Mouse (Mus musculus): ENCODE data around the gene Gpank1. TPM values are rescaled to one million over a fixed set of nuclear protein-coding genes. Genes with fewer than 3 reads are reported as not detected.

Gene Gpank1
- polyA plus RNA-seq, 1 experiment from 2014 or later, result 28.9 TPM

- H3K9me3 ChIP-seq (ENCODE audit: control insufficient read depth, low read length), result no peaks in the 10 kb centered on the region
- peak overlapping the region; percentile 79 for H3K4me2 ChIP-seq (ENCODE audit: low read depth)
- no peak for ATAC-seq (ENCODE audit: insufficient read depth, low FRiP score, low TSS enrichment)
- WGBS, result 0% methylated on average over 15 of the region's 28 CpGs
- H3K27ac ChIP-seq (ENCODE audit: low read depth, low read length), result peak overlapping the region; percentile 92
- peaks cover 16% of the 10 kb centered on the region for H3K4me1 ChIP-seq (ENCODE audit: control insufficient read depth, insufficient read depth, low read length)
- no peaks in the 10 kb centered on the region for H3K27me3 ChIP-seq (ENCODE audit: control insufficient read depth, insufficient read depth, low read length)
- H3K4me3 ChIP-seq (ENCODE audit: low read depth, low read length), result peak overlapping the region; percentile 86
- peaks cover 25% of the 10 kb centered on the region for H3K36me3 ChIP-seq (ENCODE audit: control insufficient read depth, insufficient read depth, low read length)
- H3K9ac ChIP-seq (ENCODE audit: low read length), result peak overlapping the region; percentile 99
- no peak for DNase-seq (ENCODE audit: low spot score)
Measured at GRCm38 (mm10) chr17:35164218-35164567, 42.9 kb downstream of the Gpank1 start.

- peak within 1 kb of the TSS; percentile 99 for H3K9ac ChIP-seq (ENCODE audit: low read length)
- peak; percentile 94 for ATAC-seq (ENCODE audit: insufficient read depth, low FRiP score, low TSS enrichment)
Measured at GRCm38 (mm10) chr17:35164568-35165450, 43.6 kb downstream of the Gpank1 start, which contains the start of gene Prrc2a. Gene Prrc2a, minus strand, starts transcription at chr17:35164897.

GRCm38 (mm10) chr17:35165451-35166155 lies 44.3 kb downstream of the Gpank1 start:
- peak overlapping the region; percentile 60 for H3K9ac ChIP-seq (ENCODE audit: low read length)
- H3K27ac ChIP-seq (ENCODE audit: low read depth, low read length), result peak overlapping the region; percentile 93
- DNase-seq (ENCODE audit: low spot score) (no peak), ATAC-seq (ENCODE audit: insufficient read depth, low FRiP score, low TSS enrichment) (peak; percentile 79)
- H3K4me2 ChIP-seq (ENCODE audit: low read depth), result peak overlapping the region; percentile 71
- peak overlapping the region; percentile 86 for H3K4me3 ChIP-seq (ENCODE audit: low read depth, low read length)
- peaks cover 11% of the 10 kb centered on the region for H3K36me3 ChIP-seq (ENCODE audit: control insufficient read depth, insufficient read depth, low read length)
- no peaks in the 10 kb centered on the region for H3K27me3 ChIP-seq (ENCODE audit: control insufficient read depth, insufficient read depth, low read length)
- no peaks in the 10 kb centered on the region for H3K9me3 ChIP-seq (ENCODE audit: control insufficient read depth, low read length)
- 26% methylated on average over 12 of the region's 12 CpGs for WGBS
- peaks cover 16% of the 10 kb centered on the region for H3K4me1 ChIP-seq (ENCODE audit: control insufficient read depth, insufficient read depth, low read length)

More at GRCm38 (mm10) chr17:35164568-35165450, 43.6 kb downstream of the Gpank1 start, which contains the start of gene Prrc2a:
- peak within 1 kb of the TSS; percentile 93 for H3K27ac ChIP-seq (ENCODE audit: low read depth, low read length)
- H3K4me2 ChIP-seq (ENCODE audit: low read depth), result peak within 1 kb of the TSS; percentile 79
- WGBS, result under 1% methylated on average over 67 of the region's 89 CpGs
- peaks cover 16% of the 10 kb centered on the region for H3K4me1 ChIP-seq (ENCODE audit: control insufficient read depth, insufficient read depth, low read length)
- H3K9me3 ChIP-seq (ENCODE audit: control insufficient read depth, low read length), result no peaks in the 10 kb centered on the region
- no peaks in the 10 kb centered on the region for H3K27me3 ChIP-seq (ENCODE audit: control insufficient read depth, insufficient read depth, low read length)
- peaks cover 19% of the 10 kb centered on the region for H3K36me3 ChIP-seq (ENCODE audit: control insufficient read depth, insufficient read depth, low read length)
- H3K4me3 ChIP-seq (ENCODE audit: low read depth, low read length), result peak within 1 kb of the TSS; percentile 86
- DNase-seq (ENCODE audit: low spot score), result peak; percentile 98

GRCm38 (mm10) chr17:35166352-35167035 lies 45.2 kb downstream of the Gpank1 start:
- peaks cover 6% of the 10 kb centered on the region for H3K36me3 ChIP-seq (ENCODE audit: control insufficient read depth, insufficient read depth, low read length)
- no peak overlapping the region for H3K9ac ChIP-seq (ENCODE audit: low read length)
- H3K27me3 ChIP-seq (ENCODE audit: control insufficient read depth, insufficient read depth, low read length), result no peaks in the 10 kb centered on the region
- H3K4me1 ChIP-seq (ENCODE audit: control insufficient read depth, insufficient read depth, low read length), result peaks cover 16% of the 10 kb centered on the region
- H3K4me2 ChIP-seq (ENCODE audit: low read depth), result peak overlapping the region; percentile 71
- H3K27ac ChIP-seq (ENCODE audit: low read depth, low read length), result peak overlapping the region; percentile 93; the same call in 1 of the 2 replicates
- H3K4me3 ChIP-seq (ENCODE audit: low read depth, low read length), result peak overlapping the region; percentile 86
- no peaks in the 10 kb centered on the region for H3K9me3 ChIP-seq (ENCODE audit: control insufficient read depth, low read length)
- 63% methylated on average over 8 of the region's 8 CpGs for WGBS
- no peak for ATAC-seq (ENCODE audit: insufficient read depth, low FRiP score, low TSS enrichment)
- DNase-seq (ENCODE audit: low spot score), result peak; percentile 60

- Histone ChIP-seq H3K4me3 (ENCODE audit: low read depth, low read length) (no peak overlapping the region), H3K27ac (ENCODE audit: low read depth, low read length) (no peak overlapping the region), H3K9me3 (ENCODE audit: control insufficient read depth, low read length) (no peaks in the 10 kb centered on the region), H3K4me1 (ENCODE audit: control insufficient read depth, insufficient read depth, low read length) (peaks cover 12% of the 10 kb centered on the region), H3K36me3 (ENCODE audit: control insufficient read depth, insufficient read depth, low read length) (no peaks in the 10 kb centered on the region), H3K4me2 (ENCODE audit: low read depth) (no peak overlapping the region), H3K9ac (ENCODE audit: low read length) (no peak overlapping the region), H3K27me3 (ENCODE audit: control insufficient read depth, insufficient read depth, low read length) (no peaks in the 10 kb centered on the region)
- 87% methylated on average over 7 of the region's 7 CpGs for WGBS
- no peak for DNase-seq (ENCODE audit: low spot score)
- ATAC-seq (ENCODE audit: insufficient read depth, low FRiP score, low TSS enrichment), result no peak
Measured at GRCm38 (mm10) chr17:35167794-35168193, 46.5 kb downstream of the Gpank1 start.

GRCm38 (mm10) chr17:35168541-35169207 lies 47.4 kb downstream of the Gpank1 start:
- Histone ChIP-seq H3K27ac (ENCODE audit: low read depth, low read length) (no peak overlapping the region), H3K4me1 (ENCODE audit: control insufficient read depth, insufficient read depth, low read length) (peaks cover 8% of the 10 kb centered on the region), H3K4me3 (ENCODE audit: low read depth, low read length) (no peak overlapping the region), H3K4me2 (ENCODE audit: low read depth) (no peak overlapping the region), H3K36me3 (ENCODE audit: control insufficient read depth, insufficient read depth, low read length) (no peaks in the 10 kb centered on the region), H3K27me3 (ENCODE audit: control insufficient read depth, insufficient read depth, low read length) (no peaks in the 10 kb centered on the region), H3K9me3 (ENCODE audit: control insufficient read depth, low read length) (no peaks in the 10 kb centered on the region), H3K9ac (ENCODE audit: low read length) (no peak overlapping the region)
- DNase-seq (ENCODE audit: low spot score) (no peak), ATAC-seq (ENCODE audit: insufficient read depth, low FRiP score, low TSS enrichment) (no peak)
- WGBS, result 22% methylated on average over 4 of the region's 4 CpGs

- 72% methylated on average over 11 of the region's 11 CpGs for WGBS
- no peak overlapping the region; the same call in 1 of the 2 replicates for H3K9ac ChIP-seq (ENCODE audit: low read length)
- no peaks in the 10 kb centered on the region for H3K27me3 ChIP-seq (ENCODE audit: control insufficient read depth, insufficient read depth, low read length)
- no peaks in the 10 kb centered on the region for H3K4me1 ChIP-seq (ENCODE audit: control insufficient read depth, insufficient read depth, low read length)
- ATAC-seq (ENCODE audit: insufficient read depth, low FRiP score, low TSS enrichment), result no peak
- H3K4me2 ChIP-seq (ENCODE audit: low read depth), result no peak overlapping the region
- H3K36me3 ChIP-seq (ENCODE audit: control insufficient read depth, insufficient read depth, low read length), result no peaks in the 10 kb centered on the region
- no peaks in the 10 kb centered on the region for H3K9me3 ChIP-seq (ENCODE audit: control insufficient read depth, low read length)
- H3K4me3 ChIP-seq (ENCODE audit: low read depth, low read length), result no peak overlapping the region
- no peak for DNase-seq (ENCODE audit: low spot score)
- no peak overlapping the region for H3K27ac ChIP-seq (ENCODE audit: low read depth, low read length)
Measured at GRCm38 (mm10) chr17:35172445-35173234, 51.4 kb downstream of the Gpank1 start.
